Mouse (Mus musculus) thymus, adult 2 months (tissue): Measurements from ENCODE around the gene Fam135a.

ENCODE experiments used
- CTCF ChIP-seq: fragments of 200-500 bp; IDR thresholded peaks from 2 replicates; pipeline ENCODE4 v1.5.1; 2012; ENCODE audit warnings: mild to moderate bottlenecking, control low read depth, low read length, moderate library complexity, borderline replicate concordance; ENCODE audit not compliant: control insufficient read depth, poor library complexity, insufficient read depth; ENCODE audit errors: extremely low read depth
- POLR2A ChIP-seq: fragments of 200-500 bp; IDR thresholded peaks from 2 replicates; pipeline ENCODE4 v1.6.1; 2012; ENCODE audit warnings: mild to moderate bottlenecking, low read length, control low read depth, moderate library complexity; ENCODE audit not compliant: control insufficient read depth, poor library complexity, insufficient read depth; ENCODE audit errors: extremely low read depth

DNA sequence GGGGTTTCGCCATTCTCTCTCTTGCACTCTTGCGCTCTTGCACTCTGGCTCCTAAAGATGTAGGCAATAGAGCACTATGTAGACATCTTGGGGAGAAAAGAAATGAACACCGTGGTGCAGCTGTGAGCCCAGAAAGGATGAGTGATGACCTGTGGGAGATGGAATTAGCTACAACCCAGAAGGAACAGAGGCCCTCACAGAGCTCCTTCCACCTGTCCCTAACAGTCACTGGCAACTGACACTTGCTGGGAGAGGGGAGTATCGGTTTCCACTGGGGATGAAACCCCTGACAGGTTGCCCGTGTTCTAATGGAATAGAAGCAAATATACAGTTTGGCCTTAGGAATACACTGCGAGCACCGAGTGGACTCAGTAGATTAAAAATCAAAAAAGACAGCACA, 31.3 kb downstream of the Fam135a start:
- TF ChIP-seq CTCF (no peak), POLR2A (no peak)
